ENCODE assay signal across 35 mouse cellular contexts in the genomic region with DNA sequence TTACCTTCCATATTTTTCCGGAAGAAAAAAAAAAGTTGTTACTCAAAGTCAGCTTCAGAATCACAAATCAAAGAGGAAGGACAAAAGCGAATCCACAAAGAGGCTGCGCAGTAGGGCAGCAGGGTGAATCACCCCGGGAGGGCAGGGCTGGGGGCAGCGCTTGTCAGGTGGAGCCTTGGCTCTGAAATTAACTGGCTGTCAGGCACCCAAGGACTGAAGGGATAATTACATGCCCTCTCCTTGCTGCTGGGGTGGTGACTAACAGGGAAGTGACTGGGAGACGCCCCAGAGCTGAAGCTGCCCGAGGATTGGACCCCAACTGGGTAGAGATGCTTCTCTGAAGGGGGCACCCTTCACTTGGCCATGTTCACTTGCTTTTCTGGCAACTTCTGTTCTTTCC. TPM values are rescaled to one million over a fixed set of nuclear protein-coding genes. Genes with fewer than 3 reads are reported as not detected.
A peak's percentile ranks its signal among the peaks of the same experiment; 100 is the strongest.
DNase-seq lines count a peak whose midpoint lies in the region; ATAC-seq and TF ChIP-seq lines count a peak whose summit lies in the region.
"Had no signal": no experiment of that assay in that cellular context is flagged by ENCODE, and none has a peak within 500 bp of the region (broad histone marks: within the 10 kb centered on the region; RNA-seq: fewer than 3 reads in every experiment).

No protein-coding gene starts in this region.

- H3K9ac ChIP-seq in forebrain, embryonic 13.5 days, result no peak overlapping the region
- H3K9ac ChIP-seq: embryonic facial prominence, embryonic 15.5 days; heart, embryonic 13.5 days; hindbrain, embryonic 15.5 days; kidney, embryonic 15.5 days; liver, embryonic 14.5 days; midbrain, embryonic 12.5 days; neural tube, embryonic 13.5 days had no signal

- H3K27me3 ChIP-seq in forebrain, embryonic 13.5 days, result no peaks in the 10 kb centered on the region
- no peaks in the 10 kb centered on the region for H3K27me3 ChIP-seq in forebrain, embryonic 10.5 days (ENCODE audit: poor library complexity, severe bottlenecking)
- H3K27me3 ChIP-seq: CH12.LX; embryonic facial prominence, embryonic 15.5 days; heart, embryonic 13.5 days; hindbrain, embryonic 15.5 days; kidney, embryonic 15.5 days; midbrain, embryonic 12.5 days; neural tube, embryonic 13.5 days had no signal

- no peaks in the 10 kb centered on the region for H3K9me3 ChIP-seq in forebrain, embryonic 13.5 days (replicated peaks)
- no peaks in the 10 kb centered on the region for H3K9me3 ChIP-seq in forebrain, embryonic 10.5 days
- H3K9me3 ChIP-seq: embryonic facial prominence, embryonic 10.5 days; embryonic facial prominence, embryonic 15.5 days; heart, embryonic 13.5 days; hindbrain, embryonic 15.5 days; kidney, embryonic 15.5 days; midbrain, embryonic 12.5 days; neural tube, embryonic 13.5 days had no signal

- no peak overlapping the region for H3K4me3 ChIP-seq in forebrain, embryonic 13.5 days
- no peak overlapping the region for H3K4me3 ChIP-seq in forebrain, embryonic 10.5 days
- H3K4me3 ChIP-seq in layer of hippocampus, adult 2 months, result peak overlapping the region; percentile 46
- peak overlapping the region; percentile 45 for H3K4me3 ChIP-seq in cortical plate, adult 2 months (ENCODE audit: insufficient read depth, low read length)
- H3K4me3 ChIP-seq: embryonic facial prominence, embryonic 10.5 days; embryonic facial prominence, embryonic 15.5 days; heart, embryonic 13.5 days; hindbrain, embryonic 15.5 days; kidney, embryonic 15.5 days; midbrain, embryonic 12.5 days; neural tube, embryonic 13.5 days had no signal

- H3K36me3 ChIP-seq in forebrain, embryonic 13.5 days (ENCODE audit: poor library complexity, severe bottlenecking), result peaks cover 6% of the 10 kb centered on the region; the same call in 1 of the 2 replicates
- no peaks in the 10 kb centered on the region for H3K36me3 ChIP-seq in forebrain, embryonic 10.5 days (replicated peaks)
- H3K36me3 ChIP-seq: embryonic facial prominence, embryonic 10.5 days; heart, embryonic 13.5 days; hindbrain, embryonic 15.5 days; kidney, embryonic 15.5 days; midbrain, embryonic 12.5 days had no signal

- no peak for TF ChIP-seq POLR2A in cortical plate, adult 2 months (IDR thresholded peaks at IDR 0.05; ENCODE audit: extremely low read depth, insufficient read depth, low read length)

- 78% methylated on average over 7 of the region's 7 CpGs for WGBS in forebrain, embryonic 13.5 days
- 68% methylated on average over 7 of the region's 7 CpGs for WGBS in forebrain, embryonic 10.5 days

- peaks cover 30% of the 10 kb centered on the region for H3K4me1 ChIP-seq in forebrain, embryonic 13.5 days
- 0 out of 2 replicates have a peak, but pooled peaks cover 6% of the 10 kb centered on the region for H3K4me1 ChIP-seq in forebrain, embryonic 10.5 days
- peaks cover 3% of the 10 kb centered on the region; the same call in 1 of the 2 replicates for H3K4me1 ChIP-seq in cortical plate, adult 2 months (ENCODE audit: control insufficient read depth, insufficient read depth, low read length)
- H3K4me1 ChIP-seq: embryonic facial prominence, embryonic 10.5 days; embryonic facial prominence, embryonic 15.5 days; heart, embryonic 13.5 days; hindbrain, embryonic 15.5 days; neural tube, embryonic 13.5 days had no signal

- H3K4me2 ChIP-seq in forebrain, embryonic 13.5 days, result no peak overlapping the region
- H3K4me2 ChIP-seq: embryonic facial prominence, embryonic 15.5 days; heart, embryonic 13.5 days; hindbrain, embryonic 15.5 days; kidney, embryonic 15.5 days; midbrain, embryonic 12.5 days; neural tube, embryonic 13.5 days had no signal

- no peak for ATAC-seq in forebrain, embryonic 13.5 days
- ATAC-seq: activated CD4-positive, CD25-positive, alpha-beta regulatory T cell, adult 4 months; inflammation-experienced regulatory T-cells, adult 6 months had no signal

- H3K27ac ChIP-seq in forebrain, embryonic 13.5 days, result peak overlapping the region; percentile 51; the same call in 1 of the 2 replicates
- no peak overlapping the region for H3K27ac ChIP-seq in forebrain, embryonic 10.5 days
- no peak overlapping the region; the same call in 1 of the 2 replicates for H3K27ac ChIP-seq in layer of hippocampus, adult 2 months
- H3K27ac ChIP-seq in cortical plate, adult 2 months (ENCODE audit: insufficient read depth, low read length), result no peak overlapping the region
- H3K27ac ChIP-seq: embryonic facial prominence, embryonic 10.5 days; embryonic facial prominence, embryonic 15.5 days; heart, embryonic 13.5 days; hindbrain, embryonic 15.5 days; kidney, embryonic 15.5 days; liver, embryonic 14.5 days; midbrain, embryonic 12.5 days; neural tube, embryonic 13.5 days had no signal

- DNase-seq in forebrain, embryonic 10.5 days (ENCODE audit: extremely low spot score, low spot score), result no peak
- DNase-seq in layer of hippocampus, adult 2 months (ENCODE audit: low spot score in 2 of 2), result no peak
- DNase-seq in layer of hippocampus, postnatal 36 days, result no peak
- peak; percentile 84 for DNase-seq in adrenal gland, postnatal 14 days
- no peak for DNase-seq in cerebellum, adult 11-12 months
- no peak for DNase-seq in kidney, postnatal 36 days
- DNase-seq: cerebellum, adult 18-20 months; cerebellum, postnatal 14 days; gastrocnemius, postnatal 25 days; heart, adult 18-20 months; heart, postnatal 10 days; kidney, adult 18-20 months; kidney, postnatal 25 days; liver; lung, adult 2 months; lung, postnatal 10 days; right cerebral cortex, postnatal 14 days had no signal

- TF ChIP-seq CTCF in layer of hippocampus, adult 2 months (conservative IDR thresholded peaks at IDR 0.05), result no peak
- no peak for TF ChIP-seq CTCF in cortical plate, adult 2 months (IDR thresholded peaks at IDR 0.05; ENCODE audit: extremely low read depth, insufficient read depth, low read length)

RNA-seq across cellular contexts. Expression of a gene that starts 46.5 kb away (rescaled TPM):
- polyA plus RNA-seq in forebrain, embryonic 13.5 days (2015; fragmentation: Nextera tagmentation; extraction: Ambion mirVana), result 0.67 and 0.72 TPM in 2 replicates
- polyA plus RNA-seq in forebrain, embryonic 10.5 days (2016; fragmentation: Nextera tagmentation; extraction: Ambion mirVana), result not detected in 2 replicates
- total RNA-seq in layer of hippocampus, adult 2 months (2021), result 1 to 10 TPM in 1 of 2 experiments, not detected in 1; 1.4 TPM
- under 1 TPM in 1 of 2 experiments, not detected in 1; 0.77 TPM for total RNA-seq in layer of hippocampus, postnatal 36 days (2021)
- not detected in 2 replicates for total RNA-seq in adrenal gland, postnatal 14 days (2021)
- polyA plus RNA-seq in cortical plate, adult 2 months (2012; rRNA removed), result 0.95 and 1.0 TPM in 2 replicates
- total RNA-seq: CH12.LX; gastrocnemius, adult 18-20 months; gastrocnemius, postnatal 25 days; heart, adult 18-20 months; heart, postnatal 10 days; hematopoietic stem cell, adult 5-6 weeks; layer of hippocampus, adult 8-10 months; layer of hippocampus, postnatal 25 days had no signal
- polyA plus RNA-seq: activated CD4-positive, CD25-positive, alpha-beta regulatory T cell, adult 4 months; embryonic facial prominence, embryonic 10.5 days; heart, embryonic 13.5 days; inflammation-experienced regulatory T-cells, adult 6 months; midbrain, embryonic 12.5 days; neural tube, embryonic 13.5 days; testis, adult 2 months had no signal

Comparison
In these comparisons a context has a peak if more than half of its experiments do, and no peak if none do; other contexts are left out.
1. H3K4me3 ChIP-seq: peak in layer of hippocampus, adult 2 months (single experiment) and cortical plate, adult 2 months (single experiment); none in forebrain, embryonic 13.5 days (single experiment) and forebrain, embryonic 10.5 days (single experiment).